Mouse (Mus musculus) testis, adult 2 months (tissue): ENCODE results near the gene Itpr2.

Source experiments
- CTCF ChIP-seq: fragments of 200-500 bp; IDR thresholded peaks from 2 replicates; pipeline ENCODE4 v1.5.1; 2012; ENCODE audit warnings: low read depth, mild to moderate bottlenecking, inconsistent platforms, low read length, moderate library complexity; ENCODE audit not compliant: control insufficient read depth, insufficient read depth, insufficient replicate concordance
- POLR2A ChIP-seq: fragments of 200-500 bp; IDR thresholded peaks from 2 replicates; pipeline ENCODE4 v1.6.1; 2012; ENCODE audit warnings: low read depth, mild to moderate bottlenecking, inconsistent platforms, low read length, moderate library complexity; ENCODE audit not compliant: control insufficient read depth

DNA sequence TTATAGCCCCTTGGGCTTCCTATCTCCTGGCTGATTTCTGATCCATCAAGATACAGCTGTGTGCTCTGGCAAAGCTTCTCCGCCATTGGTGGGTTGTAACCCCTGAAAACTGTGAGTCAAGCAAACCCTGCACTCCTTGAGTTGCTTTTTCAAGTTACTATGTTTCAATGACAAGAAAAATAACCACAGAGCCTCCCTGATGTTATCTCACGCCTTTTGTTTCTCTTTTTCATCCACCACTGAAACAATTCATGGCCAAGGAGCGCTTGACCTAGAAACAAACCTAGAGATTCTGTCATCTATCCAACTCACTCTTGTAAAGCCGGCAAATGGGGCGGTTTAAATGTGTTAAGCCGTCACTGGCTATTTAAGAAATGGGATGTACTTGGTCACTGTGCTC is 13.9 kb upstream of the Itpr2 start:
- TF ChIP-seq CTCF = no peak
- no peak for TF ChIP-seq POLR2A
